Mouse (Mus musculus) embryonic facial prominence, embryonic 10.5 days (tissue): Measurements from ENCODE around the gene Slc39a12. TPM values are rescaled to one million over a fixed set of nuclear protein-coding genes. Genes with fewer than 3 reads are reported as not detected.

ENCODE experiments used
- DNase-seq: peaks from one replicate; pipeline ENCODE4 v3.0.0-alpha.2; 2017; ENCODE audit warnings: low spot score
- H3K27ac ChIP-seq: fragments of 300-500 bp; sonication (generic); replicated peaks from 2 replicates; pipeline ENCODE4 v1.5.1; 2016; ENCODE audit warnings: mild to moderate bottlenecking
- H3K27me3 ChIP-seq: fragments of 300-500 bp; sonication (generic); replicated peaks from 2 replicates; pipeline ENCODE4 v1.6.1; 2016; ENCODE audit warnings: low read depth, mild to moderate bottlenecking; ENCODE audit not compliant: poor library complexity, severe bottlenecking
- H3K36me3 ChIP-seq: fragments of 300-500 bp; sonication (generic); replicated peaks from 2 replicates; pipeline ENCODE4 v1.6.1; 2016; ENCODE audit warnings: mild to moderate bottlenecking, moderate library complexity
- H3K4me1 ChIP-seq: fragments of 300-500 bp; sonication (generic); 2 replicates; pipeline ENCODE4 v1.6.1; 2016
- H3K4me3 ChIP-seq: fragments of 300-500 bp; sonication (generic); 2 replicates; pipeline ENCODE4 v1.5.1; 2016; ENCODE audit warnings: mild to moderate bottlenecking, moderate library complexity
- H3K9me3 ChIP-seq: fragments of 300-500 bp; sonication (generic); 2 replicates; pipeline ENCODE4 v1.6.1; 2016; ENCODE audit warnings: mild to moderate bottlenecking
- WGBS: fragments of 180-500 bp; shearing (Covaris S2); methylation state at CpG from one replicate; pipeline ENCODE4 v1.1.7; 2016; 5-methylcytosine and 5-hydroxymethylcytosine counted together
- polyA plus RNA-seq: library from polyadenylated mRNA; unstranded; fragments of >200 nt; fragmentation: Nextera tagmentation; extraction: Ambion mirVana; gene quantifications from 2 replicates; pipeline ENCODE4 v1.2.1, GENCODE M21; 2016

Gene Slc39a12
- polyA plus RNA-seq, 1 experiment from 2014 or later, result not detected

DNA sequence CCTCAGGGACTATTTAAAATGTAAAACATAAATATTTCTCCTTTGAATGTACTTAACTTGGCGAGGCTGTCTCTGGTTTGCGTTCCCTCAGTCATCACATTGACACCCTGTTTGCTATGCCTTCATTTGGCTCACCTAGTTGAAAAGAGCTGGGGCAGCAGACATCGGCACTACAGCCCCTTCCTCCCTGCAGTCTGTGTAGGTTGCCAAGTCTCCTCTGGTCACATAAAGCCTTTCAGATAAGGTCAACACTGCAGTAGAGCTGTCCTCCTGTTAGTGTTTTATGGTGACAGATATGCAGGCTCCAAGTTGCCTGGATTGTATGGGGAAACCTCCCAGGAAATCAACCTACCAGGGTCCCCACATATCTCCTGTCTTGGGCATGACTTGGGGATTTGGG is 114.4 kb downstream of the Slc39a12 start:
- DNase-seq, result no peak
- Histone ChIP-seq H3K27ac (no peak overlapping the region), H3K9me3 (no peaks in the 10 kb centered on the region), H3K4me1 (no peaks in the 10 kb centered on the region), H3K4me3 (no peak overlapping the region), H3K27me3 (no peaks in the 10 kb centered on the region), H3K36me3 (no peaks in the 10 kb centered on the region)
- WGBS, result 63% methylated on average over 3 of the region's 3 CpGs

DNA sequence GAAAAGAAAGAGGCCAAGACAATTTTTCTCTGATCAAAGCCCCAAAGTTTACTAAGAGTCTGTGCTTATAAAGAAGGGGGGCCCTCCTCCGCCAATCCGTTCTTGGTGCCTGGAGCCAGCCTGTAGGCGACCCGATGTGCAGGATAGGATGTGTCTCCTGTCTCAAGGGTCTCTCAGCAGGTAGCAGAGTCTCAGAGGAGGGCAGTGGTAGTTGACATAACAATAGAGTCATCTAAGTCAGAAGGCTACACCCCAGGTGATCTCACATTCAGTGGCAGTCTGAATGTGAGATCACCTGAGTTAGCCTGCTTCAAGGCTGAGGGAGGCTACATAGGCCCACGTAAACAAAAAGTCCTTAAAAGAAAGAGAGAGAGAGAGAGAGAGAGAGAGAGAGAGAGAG is 130.1 kb downstream of the Slc39a12 start:
- Histone ChIP-seq H3K4me3 (no peak overlapping the region), H3K27ac (no peak overlapping the region), H3K9me3 (no peaks in the 10 kb centered on the region; the same call in 1 of the 2 replicates), H3K36me3 (no peaks in the 10 kb centered on the region), H3K4me1 (no peaks in the 10 kb centered on the region), H3K27me3 (no peaks in the 10 kb centered on the region)
- 45% methylated on average over 5 of the region's 5 CpGs for WGBS
- no peak for DNase-seq

DNA sequence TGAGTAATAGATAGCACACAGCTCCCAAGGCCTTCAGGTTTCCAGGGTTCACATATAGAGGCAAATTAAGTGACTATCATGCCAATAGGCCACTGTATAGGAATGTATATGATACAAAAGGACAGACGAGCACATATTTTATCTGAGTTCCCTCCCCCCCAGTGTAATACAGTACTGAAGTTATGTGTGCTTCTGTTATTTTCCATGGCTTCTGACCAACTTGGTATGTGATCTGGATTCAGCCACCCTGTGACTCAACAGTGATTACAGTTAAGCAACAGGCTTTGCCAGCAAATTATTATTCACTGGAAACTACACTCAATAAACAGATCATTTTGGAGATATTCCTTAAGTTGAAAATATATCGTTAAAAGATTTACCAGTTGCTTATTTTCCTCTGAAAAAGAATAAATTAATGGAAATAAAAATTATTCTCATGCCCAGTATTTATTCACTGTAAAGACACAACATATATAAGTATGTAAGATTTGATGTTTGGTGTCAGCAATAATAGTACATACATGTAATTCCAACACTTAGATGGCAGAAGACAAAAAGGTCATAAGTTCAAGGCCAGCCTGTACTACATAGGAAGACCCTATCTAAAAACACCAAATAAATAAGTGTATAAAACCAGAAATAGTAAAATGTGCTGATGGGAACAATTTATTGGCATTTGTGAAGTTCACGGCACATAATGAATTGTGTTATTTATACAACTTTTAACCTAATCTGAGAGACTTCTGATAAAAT is 146.4 kb downstream of the Slc39a12 start:
- H3K4me1 ChIP-seq, result no peaks in the 10 kb centered on the region
- H3K27me3 ChIP-seq, result no peaks in the 10 kb centered on the region
- no peak for DNase-seq
- H3K9me3 ChIP-seq, result no peaks in the 10 kb centered on the region
- WGBS, result 92% methylated on average over 3 of the region's 3 CpGs
- H3K4me3 ChIP-seq, result no peak overlapping the region
- H3K27ac ChIP-seq, result no peak overlapping the region
- H3K36me3 ChIP-seq, result no peaks in the 10 kb centered on the region

GRCm38 (mm10) chr2:14535246-14535671 is 147.1 kb downstream of the Slc39a12 start:
- DNase-seq, result no peak
- Histone ChIP-seq H3K27me3 (no peaks in the 10 kb centered on the region), H3K4me1 (no peaks in the 10 kb centered on the region), H3K27ac (no peak overlapping the region), H3K36me3 (no peaks in the 10 kb centered on the region), H3K4me3 (no peak overlapping the region), H3K9me3 (no peaks in the 10 kb centered on the region)
- WGBS, result 75% methylated on average over 3 of the region's 3 CpGs

DNA sequence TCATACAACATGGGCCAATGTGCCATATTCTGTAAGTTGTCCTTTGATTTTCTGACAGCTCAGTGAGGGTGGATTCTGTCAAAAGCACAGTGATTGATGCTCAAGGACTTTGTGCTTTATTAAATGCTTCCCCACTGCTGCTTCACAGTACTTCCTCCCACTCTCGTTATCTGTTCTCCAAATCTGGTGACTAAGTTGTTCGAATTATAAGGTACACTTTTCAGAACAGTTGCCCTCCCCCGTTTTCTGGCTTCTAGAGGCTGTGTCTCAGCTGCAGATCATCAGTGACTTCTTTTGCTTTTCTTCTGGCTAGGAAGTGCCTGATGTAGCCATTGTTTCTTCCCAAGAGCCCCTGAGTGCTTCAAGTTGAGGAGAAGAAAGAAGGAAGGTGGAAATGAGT is 149.7 kb downstream of the Slc39a12 start:
- DNase-seq, result no peak
- Histone ChIP-seq H3K27me3 (no peaks in the 10 kb centered on the region), H3K4me1 (no peaks in the 10 kb centered on the region), H3K27ac (no peak overlapping the region), H3K36me3 (no peaks in the 10 kb centered on the region), H3K4me3 (no peak overlapping the region), H3K9me3 (no peaks in the 10 kb centered on the region)
- WGBS, result 76% methylated on average over 3 of the region's 3 CpGs

GRCm38 (mm10) chr2:14543355-14543754 is 155.2 kb downstream of the Slc39a12 start:
- no peak for DNase-seq
- Histone ChIP-seq H3K4me1 (no peaks in the 10 kb centered on the region), H3K27me3 (no peaks in the 10 kb centered on the region), H3K9me3 (no peaks in the 10 kb centered on the region), H3K27ac (no peak overlapping the region), H3K4me3 (no peak overlapping the region), H3K36me3 (no peaks in the 10 kb centered on the region)
- 81% methylated on average over 3 of the region's 3 CpGs for WGBS

DNA sequence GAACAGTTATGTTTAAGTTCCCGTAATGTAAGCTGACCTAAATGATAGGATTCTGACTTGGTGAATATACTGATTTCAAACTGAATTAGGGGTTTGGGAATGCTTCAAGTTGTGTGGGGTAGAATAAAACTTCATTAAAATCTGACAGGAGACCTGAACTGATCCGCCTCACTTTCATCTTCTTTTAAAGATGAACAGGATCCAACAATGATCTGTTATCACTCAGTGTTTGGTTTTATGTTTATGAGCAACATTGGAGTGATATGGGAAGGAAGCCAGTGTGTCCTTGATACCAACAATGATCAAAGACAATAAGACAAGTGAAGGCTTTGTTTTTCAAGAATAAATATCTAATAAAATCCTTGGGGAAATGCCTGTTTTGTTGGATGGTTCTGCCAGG is 155.7 kb downstream of the Slc39a12 start:
- no peaks in the 10 kb centered on the region for H3K36me3 ChIP-seq
- H3K4me3 ChIP-seq, result no peak overlapping the region
- H3K9me3 ChIP-seq, result no peaks in the 10 kb centered on the region
- DNase-seq, result no peak
- no peaks in the 10 kb centered on the region for H3K4me1 ChIP-seq
- WGBS, result 89% methylated on average over 2 of the region's 2 CpGs
- no peak overlapping the region for H3K27ac ChIP-seq
- H3K27me3 ChIP-seq, result no peaks in the 10 kb centered on the region

Other genes with a start within 250 kb of the Slc39a12 start
- 0.04 TPM in 1 of 2 replicates, not detected in the other for gene Tmem236, start 213.8 kb upstream of the Slc39a12 start, polyA plus RNA-seq
- gene Mrc1, start 158.9 kb upstream of the Slc39a12 start, polyA plus RNA-seq, result 1.5 and 2.2 TPM in 2 replicates
- 1.5 and 2.2 TPM in 2 replicates for gene Cacnb2, start 214.8 kb downstream of the Slc39a12 start, polyA plus RNA-seq